Comparison of ENCODE assay signal across 16 mouse cellular contexts in genomic region chr1:119347749-119348148, GRCm38 (mm10).
"Had no signal": no experiment of that assay in that cellular context is flagged by ENCODE, and none has a peak within 500 bp of the region (broad histone marks: within the 10 kb centered on the region; RNA-seq: fewer than 3 reads in every experiment).

No protein-coding gene starts in this region.

- H3K27ac ChIP-seq: midbrain, embryonic 13.5 days; midbrain, embryonic 15.5 days; neural tube, embryonic 13.5 days; neural tube, embryonic 15.5 days; stomach, embryonic 15.5 days; stomach, postnatal 0 days had no signal

- DNase-seq: lung, embryonic 14.5 days; lung, postnatal 10 days; lung, postnatal 4 days; retina, postnatal 1 day; right cerebral cortex, adult 18-20 months; thymus, adult 2 months; thymus, postnatal 25 days; thymus, postnatal 4 days had no signal

- H3K4me3 ChIP-seq: midbrain, embryonic 13.5 days; midbrain, embryonic 15.5 days; myocyte; neural tube, embryonic 13.5 days; neural tube, embryonic 15.5 days; stomach, embryonic 15.5 days had no signal

- H3K4me2 ChIP-seq: lung, embryonic 14.5 days; midbrain, embryonic 11.5 days; midbrain, embryonic 13.5 days; midbrain, embryonic 15.5 days; neural tube, embryonic 13.5 days; neural tube, embryonic 15.5 days; stomach, embryonic 15.5 days had no signal

- H3K36me3 ChIP-seq: midbrain, embryonic 13.5 days; midbrain, embryonic 15.5 days; neural tube, embryonic 13.5 days; neural tube, embryonic 15.5 days; stomach, embryonic 15.5 days had no signal

- H3K4me1 ChIP-seq: stomach, embryonic 15.5 days had no signal

- H3K9ac ChIP-seq: lung, embryonic 14.5 days; midbrain, embryonic 13.5 days; midbrain, embryonic 15.5 days; neural tube, embryonic 13.5 days; neural tube, embryonic 15.5 days; stomach, embryonic 15.5 days had no signal

- H3K9me3 ChIP-seq: midbrain, embryonic 13.5 days; midbrain, embryonic 15.5 days; neural tube, embryonic 15.5 days; stomach, embryonic 15.5 days had no signal

- ATAC-seq: midbrain, embryonic 13.5 days; midbrain, embryonic 15.5 days had no signal

- H3K27me3 ChIP-seq: midbrain, embryonic 15.5 days; neural tube, embryonic 13.5 days; neural tube, embryonic 15.5 days; stomach, embryonic 15.5 days had no signal
